Mouse (Mus musculus): ENCODE data around the gene C5ar1. TPM values are rescaled to one million over a fixed set of nuclear protein-coding genes. Genes with fewer than 3 reads are reported as not detected.

The C5ar1 gene
- polyA plus RNA-seq, 1 experiment, result not detected

DNA sequence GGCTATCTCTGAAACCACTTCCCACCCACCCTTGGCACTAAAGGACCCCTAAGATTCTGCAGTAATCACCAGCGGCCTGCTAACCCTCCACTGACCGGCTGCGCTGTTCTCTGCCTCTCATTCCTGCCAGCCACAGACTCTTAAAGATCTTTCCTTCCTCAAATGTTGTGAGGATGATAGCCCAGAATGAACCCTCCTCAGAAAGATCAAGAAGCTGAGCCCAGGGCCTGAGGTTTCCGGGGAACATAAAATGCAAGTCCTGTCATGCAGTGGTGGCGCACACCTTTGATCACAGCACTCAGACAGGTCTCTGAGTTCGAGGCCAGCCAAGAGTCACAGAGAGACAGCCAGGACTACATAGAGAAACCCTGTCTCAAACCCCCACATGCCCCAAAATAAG, 17.1 kb downstream of the C5ar1 start:
- H3K36me3 ChIP-seq (ENCODE audit: control insufficient read depth), result peaks cover 10% of the 10 kb centered on the region
- no peak overlapping the region for H3K4me3 ChIP-seq (replicated peaks)
- H3K27me3 ChIP-seq (ENCODE audit: control insufficient read depth), result no peaks in the 10 kb centered on the region
- TF ChIP-seq GATA1 (IDR thresholded peaks at IDR 0.05; ENCODE audit: low read length) (no peak), TAL1 (IDR thresholded peaks at IDR 0.05; ENCODE audit: low read length) (no peak)
- peaks cover 47% of the 10 kb centered on the region for H3K4me1 ChIP-seq (ENCODE audit: control insufficient read depth)
- H3K9me3 ChIP-seq (ENCODE audit: control insufficient read depth, low read length), result peaks cover 4% of the 10 kb centered on the region

DNA sequence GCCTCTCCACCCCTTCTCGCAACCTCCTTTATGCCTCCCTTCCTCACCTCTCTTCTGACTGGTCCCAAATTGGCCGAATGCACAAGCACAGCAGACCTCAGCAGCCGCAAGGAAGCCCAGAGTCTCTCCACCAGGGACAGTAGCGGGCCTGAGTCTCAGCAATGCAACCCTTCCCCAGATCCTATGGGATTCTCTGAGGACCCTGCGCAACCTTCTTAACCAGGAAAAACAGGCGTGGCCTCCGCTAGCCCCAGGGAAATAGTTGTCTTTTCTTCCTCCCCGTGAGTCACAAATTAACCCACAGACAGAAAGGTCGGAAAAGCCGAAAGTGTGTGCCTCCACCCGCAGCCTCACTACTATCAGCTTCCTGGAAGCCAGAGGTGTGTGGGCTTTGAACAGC, 17.6 kb downstream of the C5ar1 start:
- Histone ChIP-seq H3K9me3 (ENCODE audit: control insufficient read depth, low read length) (peaks cover 6% of the 10 kb centered on the region), H3K4me1 (ENCODE audit: control insufficient read depth) (peaks cover 47% of the 10 kb centered on the region), H3K27me3 (ENCODE audit: control insufficient read depth) (no peaks in the 10 kb centered on the region), H3K4me3 (replicated peaks) (peak overlapping the region; percentile 23), H3K36me3 (ENCODE audit: control insufficient read depth) (peaks cover 14% of the 10 kb centered on the region)
- TF ChIP-seq TAL1 (IDR thresholded peaks at IDR 0.05; ENCODE audit: low read length) (no peak), GATA1 (IDR thresholded peaks at IDR 0.05; ENCODE audit: low read length) (no peak)

DNA sequence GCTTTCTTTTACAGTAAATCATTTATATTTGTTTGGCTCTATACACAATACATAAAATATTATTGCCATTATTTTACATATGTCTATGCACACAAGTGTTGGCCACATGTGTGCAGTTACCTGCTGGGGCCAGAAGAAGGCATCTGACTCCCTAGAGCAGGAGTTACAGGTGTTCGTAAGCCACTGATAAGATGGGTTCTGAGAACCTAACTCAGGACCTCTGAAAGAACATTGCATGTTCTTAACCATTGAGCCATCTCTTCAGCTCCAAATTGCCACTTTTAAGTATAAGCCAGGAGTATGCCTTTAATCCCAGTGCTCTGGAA, 18.4 kb downstream of the C5ar1 start:
- peaks cover 20% of the 10 kb centered on the region for H3K36me3 ChIP-seq (ENCODE audit: control insufficient read depth)
- TF ChIP-seq GATA1 (IDR thresholded peaks at IDR 0.05; ENCODE audit: low read length) (no peak), TAL1 (IDR thresholded peaks at IDR 0.05; ENCODE audit: low read length) (no peak)
- no peaks in the 10 kb centered on the region for H3K27me3 ChIP-seq (ENCODE audit: control insufficient read depth)
- peaks cover 6% of the 10 kb centered on the region for H3K9me3 ChIP-seq (ENCODE audit: control insufficient read depth, low read length)
- no peak overlapping the region for H3K4me3 ChIP-seq (replicated peaks)
- H3K4me1 ChIP-seq (ENCODE audit: control insufficient read depth), result peaks cover 47% of the 10 kb centered on the region

DNA sequence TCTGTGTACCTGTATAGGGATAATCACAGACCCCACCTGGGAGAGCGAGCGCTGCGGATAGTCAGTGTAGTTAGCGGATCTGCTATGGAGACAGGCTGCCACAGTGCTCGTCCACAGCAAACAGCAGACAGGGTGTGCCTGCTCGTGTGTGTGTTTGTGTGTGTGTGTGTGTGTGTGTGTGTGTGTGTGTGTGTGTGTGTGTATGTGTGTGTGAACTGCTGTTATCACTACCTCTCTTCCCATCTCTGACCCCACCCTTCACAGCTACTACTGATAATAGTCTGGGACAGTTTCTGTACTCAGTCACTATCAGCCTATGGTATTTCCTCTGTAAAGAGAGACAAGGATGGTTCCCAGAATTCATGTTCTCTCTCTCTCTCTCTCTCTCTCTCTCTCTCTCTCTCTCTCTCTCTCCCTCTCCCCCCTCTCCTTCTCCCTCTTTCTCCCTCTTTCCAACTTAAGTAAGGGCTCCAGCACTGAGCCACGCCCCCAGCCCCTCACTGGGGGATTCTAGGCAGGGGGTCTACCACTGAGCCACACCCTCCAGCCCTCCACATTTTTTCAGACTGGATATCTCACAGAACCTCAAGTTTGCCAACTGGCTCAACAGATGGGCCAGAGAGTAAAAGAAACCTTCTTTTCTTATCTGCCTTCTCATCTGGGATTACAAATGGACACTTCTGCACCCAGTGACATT, 18.9 kb downstream of the C5ar1 start:
- Histone ChIP-seq H3K9me3 (ENCODE audit: control insufficient read depth, low read length) (peaks cover 6% of the 10 kb centered on the region), H3K4me1 (ENCODE audit: control insufficient read depth) (peaks cover 47% of the 10 kb centered on the region), H3K27me3 (ENCODE audit: control insufficient read depth) (no peaks in the 10 kb centered on the region), H3K4me3 (replicated peaks) (peak overlapping the region; percentile 61), H3K36me3 (ENCODE audit: control insufficient read depth) (peaks cover 20% of the 10 kb centered on the region)
- TF ChIP-seq GATA1 (IDR thresholded peaks at IDR 0.05; ENCODE audit: low read length) (peak; percentile 54), TAL1 (IDR thresholded peaks at IDR 0.05; ENCODE audit: low read length) (no peak)

DNA sequence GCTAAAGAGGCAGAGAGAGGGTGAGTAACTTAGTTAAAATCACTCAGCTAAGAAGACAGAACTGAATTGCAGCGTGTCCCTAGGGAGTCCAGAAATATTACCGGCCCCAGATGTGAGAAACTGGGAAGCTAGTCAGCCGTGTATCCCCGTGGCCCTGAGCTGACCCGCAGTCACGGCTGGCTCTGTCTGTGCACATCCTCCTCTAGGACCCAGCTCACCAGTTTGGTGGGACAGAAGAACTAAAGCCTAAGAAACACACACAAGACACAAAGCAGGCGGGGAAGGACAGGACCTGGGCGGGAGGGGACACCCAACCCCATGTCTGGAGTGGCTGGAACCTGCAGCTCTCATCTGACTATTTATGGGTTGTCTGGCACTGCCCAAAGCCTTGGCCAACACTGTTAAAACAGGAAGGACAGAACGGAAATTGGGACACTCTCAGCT, 19.8 kb downstream of the C5ar1 start:
- TF ChIP-seq TAL1 (IDR thresholded peaks at IDR 0.05; ENCODE audit: low read length) (no peak), GATA1 (IDR thresholded peaks at IDR 0.05; ENCODE audit: low read length) (no peak)
- peaks cover 6% of the 10 kb centered on the region for H3K9me3 ChIP-seq (ENCODE audit: control insufficient read depth, low read length)
- peaks cover 20% of the 10 kb centered on the region for H3K36me3 ChIP-seq (ENCODE audit: control insufficient read depth)
- peak overlapping the region; percentile 61 for H3K4me3 ChIP-seq (replicated peaks)
- H3K27me3 ChIP-seq (ENCODE audit: control insufficient read depth), result no peaks in the 10 kb centered on the region
- peaks cover 47% of the 10 kb centered on the region for H3K4me1 ChIP-seq (ENCODE audit: control insufficient read depth)

DNA sequence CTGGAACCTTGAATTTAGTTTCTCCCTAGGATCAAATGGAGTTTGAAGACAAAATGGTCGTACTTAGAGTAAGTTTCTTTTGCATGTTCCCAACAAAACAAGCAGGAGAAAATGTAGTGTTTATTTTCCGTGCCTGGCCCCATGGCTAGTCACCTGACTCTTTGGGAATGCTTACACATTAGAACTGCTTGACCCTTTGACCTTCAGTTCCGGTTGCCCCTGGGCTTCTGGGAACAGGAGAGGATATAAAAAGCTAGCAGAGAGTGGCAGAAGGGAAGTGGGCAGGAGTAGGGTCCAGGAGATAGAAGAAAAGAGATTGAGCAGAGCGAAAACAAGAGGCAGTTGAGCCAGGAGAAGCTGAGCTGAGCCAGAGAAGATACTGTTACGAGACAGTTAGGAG, 29.5 kb downstream of the C5ar1 start:
- TF ChIP-seq TAL1 (IDR thresholded peaks at IDR 0.05; ENCODE audit: low read length) (no peak), GATA1 (IDR thresholded peaks at IDR 0.05; ENCODE audit: low read length) (no peak)
- Histone ChIP-seq H3K4me1 (ENCODE audit: control insufficient read depth) (no peaks in the 10 kb centered on the region), H3K4me3 (replicated peaks) (no peak overlapping the region), H3K9me3 (ENCODE audit: control insufficient read depth, low read length) (peaks cover 17% of the 10 kb centered on the region), H3K36me3 (ENCODE audit: control insufficient read depth) (no peaks in the 10 kb centered on the region), H3K27me3 (ENCODE audit: control insufficient read depth) (no peaks in the 10 kb centered on the region; the same call in 1 of the 2 replicates)

DNA sequence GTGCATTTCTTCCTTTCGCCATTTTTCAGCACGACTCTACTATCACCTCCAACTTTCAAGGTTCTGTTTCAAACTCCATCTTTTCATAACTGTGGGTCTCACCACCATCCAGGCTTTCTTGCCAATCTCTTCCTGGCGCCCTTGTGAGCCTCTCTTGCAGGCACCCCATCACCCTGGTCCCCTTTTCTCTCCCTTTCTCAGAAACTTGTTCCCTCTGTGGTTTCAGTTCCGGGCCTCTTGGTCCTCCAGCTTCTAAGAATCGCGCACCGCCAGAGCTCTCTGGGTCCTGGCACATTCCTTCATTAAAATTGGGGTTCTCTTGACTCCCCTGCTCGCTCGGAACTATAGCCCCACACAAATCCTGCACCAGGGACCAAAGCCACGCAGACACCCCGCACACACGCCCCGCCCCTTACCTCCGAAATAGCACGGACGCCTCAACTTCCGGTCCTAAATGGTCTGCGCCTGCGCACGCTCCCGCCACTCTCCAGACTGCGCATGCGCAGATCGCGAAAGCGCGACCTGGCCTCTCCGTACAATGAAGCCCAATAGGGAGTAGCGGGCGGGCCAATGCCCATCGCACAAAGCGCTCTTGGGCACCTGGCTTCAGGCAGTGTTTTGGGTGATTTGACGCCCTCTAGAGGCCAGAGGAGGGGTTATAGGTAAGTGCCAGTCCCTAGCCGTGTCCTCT, 37.6 kb downstream of the C5ar1 start, which contains the start of gene Dhx34:
TSS of gene Dhx34 (minus strand) at position 456 of the 691 bp plus-strand sequence.
- TF ChIP-seq GATA1 (IDR thresholded peaks at IDR 0.05; ENCODE audit: low read length) (no peak), TAL1 (IDR thresholded peaks at IDR 0.05; ENCODE audit: low read length) (no peak)
- peaks cover 10% of the 10 kb centered on the region for H3K36me3 ChIP-seq (ENCODE audit: control insufficient read depth)

DNA sequence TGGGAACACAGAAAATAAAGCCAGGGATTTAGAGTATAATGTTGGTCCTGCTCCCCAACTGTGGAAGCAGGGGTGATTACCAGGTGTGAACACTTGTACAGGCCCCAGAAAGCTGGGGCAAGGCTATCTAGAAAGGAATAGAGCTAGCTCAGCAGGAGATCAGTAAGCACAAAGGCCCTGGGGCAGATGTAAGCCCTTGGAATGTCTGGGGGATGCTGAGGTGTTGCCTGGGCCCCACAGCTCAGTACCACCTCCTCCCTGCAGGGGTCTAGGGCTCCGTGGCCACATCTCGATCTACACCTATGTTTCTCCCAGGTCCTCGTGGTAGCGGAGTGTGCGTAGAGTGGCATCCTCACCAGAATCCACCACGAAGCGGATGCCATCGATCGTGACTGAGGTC, 45.4 kb downstream of the C5ar1 start:
- H3K4me1 ChIP-seq (ENCODE audit: control insufficient read depth), result no peaks in the 10 kb centered on the region; the same call in 1 of the 2 replicates
- no peaks in the 10 kb centered on the region for H3K27me3 ChIP-seq (ENCODE audit: control insufficient read depth)
- H3K9me3 ChIP-seq (ENCODE audit: control insufficient read depth, low read length), result no peaks in the 10 kb centered on the region
- no peak for TF ChIP-seq GATA1 (IDR thresholded peaks at IDR 0.05; ENCODE audit: low read length)
- no peak for TF ChIP-seq TAL1 (IDR thresholded peaks at IDR 0.05; ENCODE audit: low read length)
- no peak overlapping the region for H3K4me3 ChIP-seq (replicated peaks)
- H3K36me3 ChIP-seq (ENCODE audit: control insufficient read depth), result peaks cover 52% of the 10 kb centered on the region

More for the DNA sequence above, 37.6 kb downstream of the C5ar1 start, which contains the start of gene Dhx34:
- peaks cover 24% of the 10 kb centered on the region for H3K4me1 ChIP-seq (ENCODE audit: control insufficient read depth)
- peak within 1 kb of the TSS; percentile 82 for H3K4me3 ChIP-seq (replicated peaks)
- no peaks in the 10 kb centered on the region for H3K27me3 ChIP-seq (ENCODE audit: control insufficient read depth)
- H3K9me3 ChIP-seq (ENCODE audit: control insufficient read depth, low read length), result no peaks in the 10 kb centered on the region

DNA sequence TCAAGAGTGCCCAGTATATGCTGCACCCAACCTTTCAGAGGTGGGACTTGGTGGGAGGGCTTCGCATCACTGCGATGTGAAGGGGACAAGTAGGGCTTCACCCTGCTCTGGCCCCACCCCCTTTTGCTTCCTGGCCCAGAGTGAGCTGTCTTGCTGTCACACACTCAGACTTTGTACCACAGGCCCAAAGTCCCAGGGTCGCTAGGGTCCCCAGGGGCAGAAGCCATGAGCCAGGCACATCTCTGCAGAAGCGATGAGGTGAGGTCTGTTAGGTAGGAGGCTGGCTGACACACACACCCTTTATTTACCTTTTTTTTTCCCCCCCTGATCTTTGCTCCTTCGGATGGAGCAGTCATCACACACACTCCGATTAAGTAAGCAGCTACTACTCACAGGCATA, 46.1 kb downstream of the C5ar1 start:
- Histone ChIP-seq H3K9me3 (ENCODE audit: control insufficient read depth, low read length) (no peaks in the 10 kb centered on the region), H3K27me3 (ENCODE audit: control insufficient read depth) (no peaks in the 10 kb centered on the region), H3K36me3 (ENCODE audit: control insufficient read depth) (peaks cover 52% of the 10 kb centered on the region), H3K4me1 (ENCODE audit: control insufficient read depth) (no peaks in the 10 kb centered on the region; the same call in 1 of the 2 replicates), H3K4me3 (replicated peaks) (no peak overlapping the region)
- TF ChIP-seq TAL1 (IDR thresholded peaks at IDR 0.05; ENCODE audit: low read length), result no peak
- no peak for TF ChIP-seq GATA1 (IDR thresholded peaks at IDR 0.05; ENCODE audit: low read length)

All from erythroblast, embryonic 14.5 days (primary cell).